Mouse (Mus musculus) cerebellum, postnatal 14 days (tissue): ENCODE data around the gene Arhgef10l.

ENCODE experiments used
- DNase-seq, 2 experiments: peaks; one replicate each; pipeline ENCODE4 v3.0.0; 2021; ENCODE audit warnings: mixed read lengths in 2 of 2

The Arhgef10l gene

DNA sequence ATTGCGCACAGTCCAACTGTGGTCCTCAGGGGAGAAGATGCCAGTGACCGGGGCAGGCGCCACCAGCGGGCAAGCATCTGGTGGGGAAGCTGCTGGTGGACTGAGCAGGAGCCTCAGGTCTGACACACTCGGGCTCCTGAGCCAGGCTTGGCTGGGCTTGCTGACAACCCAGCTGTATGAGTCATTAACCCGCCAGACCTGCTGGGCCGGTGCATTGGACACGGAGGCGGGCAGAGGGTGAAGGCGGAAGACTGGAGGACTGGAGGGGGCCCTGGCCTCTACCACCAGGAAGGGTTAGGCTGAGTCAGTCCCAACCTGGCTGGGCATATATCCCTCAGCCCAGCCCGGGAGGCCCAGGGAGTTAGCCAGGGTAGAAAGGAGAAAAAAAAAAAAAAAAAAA, at the start of gene Arhgef10l:
Gene Arhgef10l (minus strand): TSS at position 253 of the 400 bp plus-strand sequence.
- DNase-seq = peak; percentile 59 to 60

GRCm38 (mm10) chr4:140714586-140714985, 48.8 kb upstream of the Arhgef10l start:
- no peak for DNase-seq

DNA sequence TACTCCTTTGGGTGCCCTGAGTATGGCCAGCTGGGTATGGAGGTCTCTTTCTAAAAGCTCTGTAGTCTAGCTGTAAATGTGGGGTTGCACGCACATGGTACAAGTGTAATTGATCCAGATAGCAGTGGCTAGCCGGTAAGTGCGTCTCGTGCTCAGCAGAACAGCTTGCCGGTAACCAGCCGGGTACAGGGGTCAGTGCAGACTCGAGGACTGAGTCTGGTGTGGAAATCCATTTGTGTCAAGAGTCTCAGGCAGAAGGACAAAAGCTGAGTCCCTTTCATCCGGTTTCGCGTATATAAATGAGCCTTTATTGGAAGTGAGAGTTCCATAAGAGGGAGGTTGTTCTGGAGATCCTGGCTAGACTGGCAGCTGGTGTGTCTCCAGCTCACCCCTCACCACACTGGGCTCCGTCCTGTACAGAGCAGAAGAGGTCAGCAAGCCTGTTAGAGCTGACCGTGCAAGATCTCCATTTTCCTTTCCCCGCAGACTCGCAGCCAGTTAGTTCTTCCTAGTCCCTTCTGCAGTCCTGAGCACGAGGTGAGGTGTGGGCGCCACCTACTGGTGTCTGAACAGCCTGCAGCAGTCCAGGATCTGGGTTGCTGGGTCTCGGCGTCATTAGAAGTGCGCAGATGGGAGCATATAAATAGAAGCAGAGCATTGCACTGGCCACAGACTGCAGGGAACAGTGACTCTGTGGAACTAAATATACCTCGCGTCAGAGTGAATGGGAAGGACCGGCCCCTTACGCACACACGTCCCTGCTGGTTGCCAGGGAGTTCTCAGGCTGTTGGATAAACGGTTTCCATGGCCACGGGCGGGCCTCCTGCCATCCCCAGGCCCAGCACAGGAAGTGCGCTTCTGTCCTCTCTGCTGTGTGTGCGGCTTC, 47.9 kb upstream of the Arhgef10l start:
- peak; percentile 99 for DNase-seq

GRCm38 (mm10) chr4:140711360-140711759, 45.5 kb upstream of the Arhgef10l start:
- DNase-seq = peak in 1 of 2 experiments; percentile 38

- no peak for DNase-seq
Measured at GRCm38 (mm10) chr4:140710781-140711180, 45.0 kb upstream of the Arhgef10l start.

DNA sequence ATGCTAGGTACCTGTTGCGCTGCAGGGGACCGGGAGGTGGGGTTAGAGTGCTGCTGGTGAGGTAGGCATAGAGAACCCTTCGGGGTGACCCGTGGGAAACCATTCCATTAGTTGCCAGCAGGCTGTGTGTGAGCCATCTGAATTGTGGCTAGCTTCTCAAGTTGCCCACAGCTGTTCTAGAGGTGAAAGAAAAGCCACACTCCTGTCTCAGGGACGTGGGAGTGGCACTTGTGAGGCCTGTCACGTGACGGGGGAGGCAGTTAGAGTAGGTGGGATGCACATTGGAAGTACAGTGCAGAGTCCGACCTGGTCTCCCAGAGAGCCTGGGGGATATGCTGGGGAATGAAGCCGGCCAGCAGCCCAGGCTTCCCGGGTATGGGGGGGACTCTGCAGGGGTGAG, 43.8 kb upstream of the Arhgef10l start:
- no peak for DNase-seq

DNA sequence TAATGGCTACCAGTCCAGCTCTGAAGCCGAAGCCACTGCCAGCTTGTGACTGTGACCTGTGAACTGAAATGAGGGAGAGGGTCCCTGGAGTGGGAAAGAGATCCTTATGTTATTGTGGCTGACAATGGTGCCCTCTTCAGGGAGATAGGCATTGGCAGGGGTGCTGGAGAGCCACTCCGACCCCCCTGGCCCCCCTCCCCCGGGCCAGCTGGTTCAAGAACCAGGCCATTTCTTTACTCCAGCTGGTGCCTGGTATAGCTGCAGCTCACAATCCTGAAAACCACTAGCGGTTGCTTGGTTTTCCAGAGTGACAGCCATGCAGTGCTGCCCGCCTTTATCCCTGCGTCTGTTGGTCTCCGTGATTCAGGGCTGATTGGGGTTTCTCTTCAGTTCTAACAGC, 43.3 kb upstream of the Arhgef10l start:
- DNase-seq = no peak

DNA sequence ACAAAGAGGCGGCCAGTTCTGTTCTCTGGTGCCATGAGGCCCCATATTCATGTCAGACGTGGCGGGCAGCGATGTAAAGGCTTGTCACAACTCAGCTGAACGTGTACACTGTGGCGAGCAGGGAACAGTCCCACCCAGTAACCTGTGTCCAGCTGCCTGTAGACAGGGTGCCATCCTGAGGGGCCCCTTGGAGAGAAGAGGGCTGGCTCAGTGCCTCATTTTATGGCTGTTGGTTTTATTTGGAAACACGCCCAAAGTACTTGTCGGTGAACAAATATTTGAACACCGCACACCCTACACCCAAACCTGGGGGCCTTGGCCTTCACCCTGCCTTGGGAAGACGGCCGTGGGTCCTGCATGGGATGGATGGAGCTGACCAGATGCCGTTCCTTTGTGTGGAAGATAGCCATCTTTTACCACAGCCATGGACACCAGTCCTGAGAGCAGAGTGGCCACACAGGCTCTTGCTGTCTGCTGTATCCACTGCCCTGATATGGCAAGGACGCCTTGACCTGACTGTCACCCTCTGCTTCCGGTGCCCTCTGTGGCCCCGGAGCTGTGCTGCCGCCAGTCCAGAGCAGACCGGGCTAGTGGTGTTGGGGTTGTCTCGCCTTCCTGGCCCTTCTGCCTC, 42.6 kb upstream of the Arhgef10l start:
- DNase-seq = no peak

DNA sequence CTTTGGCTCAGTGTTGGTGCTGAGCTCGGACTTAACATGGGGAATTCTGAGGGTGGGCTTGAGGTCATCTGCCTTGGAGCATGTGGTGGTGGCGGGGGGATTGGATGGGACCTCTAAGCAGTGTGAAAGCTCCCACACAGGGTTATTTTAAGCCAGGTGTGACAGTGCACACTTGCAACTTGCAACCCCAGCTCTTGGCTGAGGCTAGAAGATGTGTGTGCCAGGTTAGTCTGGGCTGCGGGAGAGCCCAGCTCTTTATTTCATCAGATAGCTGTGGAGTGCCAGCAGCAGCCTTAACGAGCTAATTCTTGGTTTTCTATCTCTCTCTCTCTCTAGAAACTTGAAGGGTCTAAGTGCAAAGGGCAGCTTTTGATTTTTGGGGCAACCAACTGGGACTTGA, 41.8 kb upstream of the Arhgef10l start:
- no peak for DNase-seq

DNA sequence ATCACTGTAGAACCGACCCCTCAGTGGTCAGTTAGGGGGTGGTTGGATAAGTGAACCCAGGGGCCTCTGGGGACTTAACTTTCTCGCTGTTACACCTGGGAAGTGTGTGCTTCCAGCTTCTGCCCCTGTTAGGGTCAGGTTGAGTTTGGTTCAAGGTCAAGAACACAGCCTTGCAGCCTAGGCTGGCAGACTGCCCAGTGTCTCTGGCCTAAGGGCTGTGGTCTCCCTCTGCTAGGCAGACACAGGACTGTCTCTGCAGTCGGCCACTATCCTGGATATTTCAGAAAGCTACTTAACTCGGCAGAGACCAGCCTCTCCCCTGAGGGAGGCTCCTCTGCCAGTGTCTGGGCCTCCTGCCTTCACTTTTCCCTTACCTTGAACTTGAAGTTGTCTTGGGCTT, 38.4 kb upstream of the Arhgef10l start:
- DNase-seq = peak in 1 of 2 experiments; percentile 45

DNA sequence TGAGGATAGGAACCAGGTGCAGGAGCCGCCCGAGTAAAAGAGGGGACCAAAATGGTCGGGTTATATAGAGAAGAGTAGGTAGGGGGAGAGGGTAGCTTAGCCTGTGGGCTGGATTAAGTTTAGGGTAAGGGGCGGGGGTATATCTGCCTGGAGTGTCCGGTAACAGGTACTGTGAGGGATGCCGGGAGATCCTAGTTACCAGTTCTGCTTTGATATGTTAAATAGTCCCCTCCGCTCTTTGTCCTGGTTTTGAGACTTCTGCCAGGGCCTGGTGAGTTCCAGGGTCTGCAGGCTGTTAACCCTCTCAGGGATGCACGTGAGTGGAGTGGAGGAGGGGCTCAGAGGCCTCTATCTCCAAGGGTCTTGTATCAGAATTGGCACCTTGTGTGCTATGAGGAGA, 37.8 kb upstream of the Arhgef10l start:
- DNase-seq = no peak

DNA sequence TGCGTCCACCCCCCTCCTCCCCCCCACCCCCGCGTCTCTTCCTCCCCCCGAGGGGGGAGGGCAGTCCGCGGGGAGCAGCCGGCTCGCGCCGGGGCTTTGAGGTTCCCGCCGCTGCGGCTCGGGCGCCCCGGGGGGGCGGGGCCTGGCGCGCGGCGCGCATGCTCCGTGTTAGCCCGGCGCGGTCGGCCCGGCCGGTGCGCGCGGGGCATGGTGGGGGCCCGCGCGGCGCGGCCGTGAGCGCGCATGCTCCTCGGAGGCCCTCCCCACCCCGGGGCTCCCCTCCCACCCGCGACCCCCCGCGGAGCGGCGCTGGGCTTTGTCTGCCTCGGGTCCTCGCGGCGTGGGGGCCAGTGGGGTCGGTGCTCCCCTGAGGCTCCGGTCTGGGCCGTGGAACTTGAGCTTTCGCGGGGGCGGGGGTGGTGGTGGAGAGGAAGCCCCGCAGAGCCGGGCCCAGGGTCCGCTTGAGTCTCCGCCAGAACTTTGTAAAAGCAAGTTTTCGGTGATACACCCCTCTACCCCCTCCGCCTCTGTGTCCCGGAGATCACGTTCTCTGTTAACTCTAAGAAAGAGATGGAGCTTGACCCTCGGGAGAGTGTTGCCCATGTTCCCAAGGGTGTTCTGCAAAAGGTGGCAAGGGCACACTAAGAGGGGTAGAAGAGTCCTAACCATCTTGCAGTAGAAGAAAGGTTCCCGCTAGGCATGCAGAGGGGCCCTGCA, 37.0 kb upstream of the Arhgef10l start:
- peak; percentile 71 to 80 for DNase-seq

- DNase-seq = peak; percentile 41 to 59
Measured at GRCm38 (mm10) chr4:140701716-140702561, 36.1 kb upstream of the Arhgef10l start.

DNA sequence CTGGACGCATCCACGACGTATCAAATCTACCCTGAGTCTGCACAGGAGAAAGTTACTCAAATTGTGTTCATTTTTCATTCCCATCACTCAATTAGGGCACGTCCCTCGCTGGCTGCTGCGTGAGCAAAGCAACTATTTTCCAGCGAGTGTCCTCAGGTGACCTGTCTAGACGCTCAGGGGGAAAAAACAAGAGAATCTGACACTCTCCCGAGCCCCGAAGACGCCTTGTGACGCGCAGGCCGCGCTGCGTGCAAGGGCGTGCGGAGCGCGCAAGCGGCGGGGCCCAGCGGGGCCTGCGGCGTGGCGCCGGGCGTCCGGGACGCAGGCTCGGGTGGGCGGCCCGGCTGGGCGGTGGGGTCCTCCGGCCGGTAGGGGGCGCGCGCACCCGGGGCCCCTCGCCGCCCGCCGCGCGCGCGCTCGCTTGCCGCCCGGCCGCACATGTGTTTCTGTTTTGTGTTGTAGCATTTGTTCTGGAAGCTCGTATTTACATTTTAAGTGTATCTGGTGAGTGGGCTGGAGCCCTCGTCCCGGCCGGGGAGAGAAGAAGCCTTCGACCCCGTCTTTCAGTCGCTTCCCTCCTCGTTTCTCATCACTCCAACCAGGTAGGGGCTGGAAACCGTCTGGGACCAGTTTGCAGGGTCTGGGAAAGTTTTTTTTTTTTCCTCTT, 35.4 kb upstream of the Arhgef10l start:
- peak; percentile 86 to 90 for DNase-seq

GRCm38 (mm10) chr4:140700269-140701018, 34.6 kb upstream of the Arhgef10l start, which contains the start of gene Rcc2:
Gene Rcc2 (plus strand): TSS chr4:140700541.
- DNase-seq = no peak

DNA sequence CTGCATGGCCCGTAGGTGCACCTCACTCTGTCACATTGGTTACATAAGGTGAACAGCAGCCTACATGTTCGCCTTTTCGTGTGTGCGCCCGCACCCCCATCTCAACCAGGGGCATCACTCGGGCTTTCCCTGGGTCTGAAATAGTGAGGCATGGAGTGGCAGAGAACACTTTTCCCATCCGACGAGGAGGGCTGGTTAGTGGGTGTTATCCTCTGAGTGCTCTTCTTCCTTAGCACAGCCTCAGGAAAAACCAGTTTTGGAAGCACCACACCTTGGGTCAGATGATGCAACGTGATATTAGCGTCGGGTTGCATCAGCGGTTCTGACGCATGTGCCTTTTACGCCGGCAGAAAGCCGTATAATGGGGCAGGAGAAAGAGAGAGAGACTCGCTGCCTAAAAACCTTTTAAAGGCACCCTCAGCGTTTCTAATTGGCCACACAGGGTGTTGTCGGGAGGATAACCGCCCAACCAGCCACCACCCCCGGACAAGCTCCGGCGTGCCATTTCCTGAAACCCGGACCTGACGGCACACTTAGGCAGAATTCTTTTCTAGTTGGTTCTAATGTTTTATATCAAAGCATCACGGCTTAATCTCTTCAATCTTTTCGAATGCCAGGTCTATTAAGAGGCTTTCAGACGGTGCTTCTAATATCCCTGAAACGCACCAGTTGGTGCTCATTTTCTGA, 33.8 kb upstream of the Arhgef10l start:
- peak; percentile 44 to 52 for DNase-seq

DNA sequence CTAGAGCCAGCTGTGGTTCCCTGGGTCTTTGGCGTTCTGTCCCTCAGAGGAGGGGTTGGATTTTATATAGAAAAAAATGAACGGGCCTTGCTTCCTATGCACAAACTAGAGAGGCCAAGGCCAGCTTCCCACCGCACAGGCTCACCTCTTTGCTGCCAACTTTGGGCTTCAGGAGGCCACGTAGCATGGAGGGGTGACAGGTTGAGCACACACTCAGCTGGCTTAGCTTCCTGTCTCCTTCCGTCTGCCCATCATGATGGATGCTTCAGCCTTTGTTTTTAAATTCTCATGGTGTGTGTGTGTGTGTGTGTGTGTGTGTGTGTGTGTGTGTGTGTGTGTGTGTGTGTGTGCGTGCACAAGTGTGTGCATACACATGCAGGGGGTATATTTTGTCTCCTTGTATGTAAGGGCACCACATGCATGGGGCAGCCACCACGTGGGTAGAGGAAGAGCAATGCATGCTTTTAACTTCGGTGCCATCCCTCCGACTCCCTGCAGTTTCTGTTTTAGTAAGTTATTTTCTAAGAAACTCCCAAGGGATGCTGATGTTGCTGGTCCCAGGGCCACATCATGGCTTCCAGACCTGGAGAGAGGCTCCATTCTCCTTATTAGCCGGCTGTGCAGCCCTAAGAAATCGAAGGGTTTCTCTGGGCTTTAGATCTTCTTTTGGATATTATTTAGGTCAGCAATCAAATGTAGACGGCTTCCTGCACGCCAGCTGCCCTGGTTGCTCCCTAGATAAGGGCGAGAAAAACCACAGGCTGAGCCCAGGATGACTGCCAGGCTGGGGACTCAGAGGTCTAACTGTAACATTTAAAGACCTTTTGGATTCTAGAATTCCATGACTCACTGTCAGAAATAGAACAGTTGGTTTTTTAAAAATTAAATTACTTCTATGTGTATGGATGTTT, 30.1 kb upstream of the Arhgef10l start:
- no peak for DNase-seq

DNA sequence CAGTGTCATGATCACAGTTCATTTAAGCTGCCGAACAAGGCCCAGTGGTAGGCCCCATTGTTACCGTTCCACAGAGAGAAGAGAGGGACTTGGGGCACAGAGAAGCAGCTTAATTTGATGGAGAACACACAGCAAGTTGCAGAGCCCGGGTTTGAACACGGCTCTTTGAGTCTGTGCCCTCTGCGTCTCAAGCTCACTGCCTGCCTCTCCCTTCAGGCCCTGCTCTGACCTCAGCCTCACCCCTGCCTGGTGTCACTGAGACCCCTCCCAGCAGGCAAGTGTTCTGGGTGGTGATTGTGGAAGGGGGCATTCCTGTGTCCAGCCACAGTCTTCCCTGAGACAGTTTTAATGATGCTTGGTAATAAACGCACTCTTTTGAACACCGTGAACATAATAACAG, 29.3 kb upstream of the Arhgef10l start:
- no peak for DNase-seq

GRCm38 (mm10) chr4:140694551-140695060, 28.8 kb upstream of the Arhgef10l start:
- no peak for DNase-seq
